Mouse (Mus musculus) neural tube, embryonic 15.5 days (tissue): ENCODE results near the gene Pid1. TPM values are rescaled to one million over a fixed set of nuclear protein-coding genes. Genes with fewer than 3 reads are reported as not detected.
"Not testable (repeated sequence)": the region's sequence is repeated elsewhere in the genome, so short reads cannot be mapped to it uniquely, and the experiment has no call there.

Experiments
- ATAC-seq: fragments of 200-750 bp; cut with Nextera tagmentation; 2 replicates; pipeline ENCODE4 v1.8.0; 2017; ENCODE audit warnings: mild to moderate bottlenecking, moderate TSS enrichment, moderate library complexity; ENCODE audit not compliant: low FRiP score
- H3K27ac ChIP-seq: fragments of 300-500 bp; sonication (generic); replicated peaks from 2 replicates; pipeline ENCODE4 v1.5.1; 2015; ENCODE audit warnings: mild to moderate bottlenecking, inconsistent platforms
- H3K27me3 ChIP-seq: fragments of 300-500 bp; sonication (generic); replicated peaks from 2 replicates; pipeline ENCODE4 v1.6.1; 2015; ENCODE audit warnings: inconsistent platforms
- H3K36me3 ChIP-seq: fragments of 300-500 bp; sonication (generic); 2 replicates; pipeline ENCODE4 v1.6.1; 2015; ENCODE audit warnings: inconsistent platforms
- H3K4me1 ChIP-seq: fragments of 300-500 bp; sonication (generic); 2 replicates; pipeline ENCODE4 v1.6.1; 2015; ENCODE audit warnings: inconsistent platforms
- H3K4me2 ChIP-seq: fragments of 300-500 bp; sonication (generic); 2 replicates; pipeline ENCODE4 v1.6.1; 2015; ENCODE audit warnings: inconsistent platforms, mild to moderate bottlenecking, moderate library complexity
- H3K4me3 ChIP-seq: fragments of 300-500 bp; sonication (generic); replicated peaks from 2 replicates; pipeline ENCODE4 v1.5.1; 2015; ENCODE audit warnings: mild to moderate bottlenecking, inconsistent platforms
- H3K9ac ChIP-seq: fragments of 300-500 bp; sonication (generic); replicated peaks from 2 replicates; pipeline ENCODE4 v1.6.1; 2015; ENCODE audit warnings: mild to moderate bottlenecking, inconsistent platforms
- H3K9me3 ChIP-seq: fragments of 300-500 bp; sonication (generic); replicated peaks from 2 replicates; pipeline ENCODE4 v1.6.1; 2016; ENCODE audit warnings: inconsistent platforms
- WGBS: fragments of 180-500 bp; shearing (Covaris S2); methylation state at CpG from one replicate; pipeline ENCODE4 v1.1.7; 2015; ENCODE audit warnings: mixed read lengths; 5-methylcytosine and 5-hydroxymethylcytosine counted together
- polyA plus RNA-seq: library from polyadenylated mRNA; unstranded; fragments of >200 nt; fragmentation: Nextera tagmentation; extraction: Ambion mirVana; gene quantifications from 2 replicates; pipeline ENCODE4 v1.2.1, GENCODE M21; 2015

The Pid1 gene
- polyA plus RNA-seq, 1 experiment from 2014 or later, result 97.2 TPM

GRCm38 (mm10) chr1:84357216-84357615 lies 6.8 kb downstream of the Pid1 start:
- WGBS, result 96% methylated on average over 5 of the region's 5 CpGs
- no peaks in the 10 kb centered on the region for H3K9me3 ChIP-seq
- no peaks in the 10 kb centered on the region for H3K36me3 ChIP-seq
- H3K9ac ChIP-seq, result no peak overlapping the region
- no peak overlapping the region for H3K4me2 ChIP-seq
- no peak for ATAC-seq
- no peak overlapping the region for H3K4me3 ChIP-seq
- H3K27me3 ChIP-seq, result no peaks in the 10 kb centered on the region
- H3K27ac ChIP-seq, result no peak overlapping the region
- peaks cover 2% of the 10 kb centered on the region; the same call in 1 of the 2 replicates for H3K4me1 ChIP-seq

GRCm38 (mm10) chr1:84350262-84350661 lies 13.7 kb downstream of the Pid1 start:
- H3K4me3 ChIP-seq, result no peak overlapping the region
- WGBS, result 95% methylated on average over 2 of the region's 2 CpGs
- no peak overlapping the region for H3K9ac ChIP-seq
- H3K4me1 ChIP-seq, result no peaks in the 10 kb centered on the region
- no peaks in the 10 kb centered on the region for H3K9me3 ChIP-seq
- no peak for ATAC-seq
- H3K27me3 ChIP-seq, result no peaks in the 10 kb centered on the region
- H3K27ac ChIP-seq, result no peak overlapping the region
- no peak overlapping the region for H3K4me2 ChIP-seq
- H3K36me3 ChIP-seq, result no peaks in the 10 kb centered on the region

- 82% methylated on average over 3 of the region's 3 CpGs for WGBS
- Histone ChIP-seq H3K4me1 (no peaks in the 10 kb centered on the region), H3K9me3 (no peaks in the 10 kb centered on the region), H3K36me3 (no peaks in the 10 kb centered on the region), H3K27ac (no peak overlapping the region), H3K27me3 (no peaks in the 10 kb centered on the region), H3K9ac (no peak overlapping the region), H3K4me3 (no peak overlapping the region), H3K4me2 (no peak overlapping the region)
- ATAC-seq, result no peak
Measured at GRCm38 (mm10) chr1:84347796-84348476, 16.0 kb downstream of the Pid1 start.

GRCm38 (mm10) chr1:84332797-84333196 lies 31.2 kb downstream of the Pid1 start:
- H3K9me3 ChIP-seq, H3K4me3 ChIP-seq, H3K4me1 ChIP-seq, H3K4me2 ChIP-seq, H3K27me3 ChIP-seq, ATAC-seq, H3K27ac ChIP-seq, H3K36me3 ChIP-seq, H3K9ac ChIP-seq: not testable (repeated sequence)
- WGBS, result 28% methylated on average over 3 of the region's 3 CpGs

- not testable (repeated sequence) for H3K4me1 ChIP-seq, H3K9ac ChIP-seq, H3K27ac ChIP-seq, H3K9me3 ChIP-seq, H3K4me2 ChIP-seq, H3K36me3 ChIP-seq, H3K27me3 ChIP-seq, ATAC-seq, H3K4me3 ChIP-seq
- 82% methylated on average over 12 of the region's 12 CpGs for WGBS
Measured at GRCm38 (mm10) chr1:84331861-84332260, 32.1 kb downstream of the Pid1 start.

- WGBS, result 16% methylated on average over 3 of the region's 3 CpGs
- Histone ChIP-seq H3K4me1 (peaks cover 4% of the 10 kb centered on the region; the same call in 1 of the 2 replicates), H3K36me3 (no peaks in the 10 kb centered on the region), H3K9me3 (no peaks in the 10 kb centered on the region), H3K27ac (no peak overlapping the region), H3K4me2 (no peak overlapping the region), H3K4me3 (no peak overlapping the region), H3K27me3 (no peaks in the 10 kb centered on the region), H3K9ac (no peak overlapping the region)
- no peak for ATAC-seq
Measured at GRCm38 (mm10) chr1:84325309-84325708, 38.7 kb downstream of the Pid1 start.

- Histone ChIP-seq H3K4me1 (peaks cover 4% of the 10 kb centered on the region; the same call in 1 of the 2 replicates), H3K4me3 (no peak overlapping the region), H3K27me3 (no peaks in the 10 kb centered on the region), H3K27ac (no peak overlapping the region), H3K36me3 (no peaks in the 10 kb centered on the region), H3K9me3 (no peaks in the 10 kb centered on the region), H3K4me2 (no peak overlapping the region), H3K9ac (no peak overlapping the region)
- ATAC-seq, result no peak
- WGBS, result 50% methylated on average over 4 of the region's 4 CpGs
Measured at GRCm38 (mm10) chr1:84321327-84321726, 42.7 kb downstream of the Pid1 start.

- no peak overlapping the region for H3K27ac ChIP-seq
- H3K4me2 ChIP-seq, result no peak overlapping the region
- no peaks in the 10 kb centered on the region for H3K9me3 ChIP-seq
- no peaks in the 10 kb centered on the region for H3K27me3 ChIP-seq
- H3K4me1 ChIP-seq, result no peaks in the 10 kb centered on the region
- no peaks in the 10 kb centered on the region for H3K36me3 ChIP-seq
- 90% methylated on average over 1 of the region's 1 CpGs for WGBS
- H3K4me3 ChIP-seq, result no peak overlapping the region
- H3K9ac ChIP-seq, result no peak overlapping the region
- ATAC-seq, result no peak
Measured at GRCm38 (mm10) chr1:84318569-84318968, 45.4 kb downstream of the Pid1 start.

GRCm38 (mm10) chr1:84317827-84318226 lies 46.2 kb downstream of the Pid1 start:
- Histone ChIP-seq H3K9me3 (no peaks in the 10 kb centered on the region), H3K9ac (no peak overlapping the region), H3K36me3 (no peaks in the 10 kb centered on the region), H3K27me3 (no peaks in the 10 kb centered on the region), H3K4me3 (no peak overlapping the region), H3K4me2 (no peak overlapping the region), H3K27ac (no peak overlapping the region), H3K4me1 (no peaks in the 10 kb centered on the region)
- no peak for ATAC-seq
- 96% methylated on average over 1 of the region's 1 CpGs for WGBS

GRCm38 (mm10) chr1:84309966-84310460 lies 54.0 kb downstream of the Pid1 start:
- ATAC-seq, result no peak
- no peaks in the 10 kb centered on the region for H3K36me3 ChIP-seq
- no peaks in the 10 kb centered on the region for H3K9me3 ChIP-seq
- no peaks in the 10 kb centered on the region for H3K27me3 ChIP-seq
- 78% methylated on average over 2 of the region's 2 CpGs for WGBS
- H3K27ac ChIP-seq, result no peak overlapping the region
- H3K4me2 ChIP-seq, result no peak overlapping the region
- no peaks in the 10 kb centered on the region for H3K4me1 ChIP-seq
- H3K9ac ChIP-seq, result no peak overlapping the region
- H3K4me3 ChIP-seq, result no peak overlapping the region

GRCm38 (mm10) chr1:84305713-84306421 lies 58.1 kb downstream of the Pid1 start:
- 84% methylated on average over 16 of the region's 16 CpGs for WGBS
- Histone ChIP-seq H3K9me3 (no peaks in the 10 kb centered on the region), H3K27me3 (no peaks in the 10 kb centered on the region), H3K4me1 (no peaks in the 10 kb centered on the region), H3K4me2 (no peak overlapping the region), H3K4me3 (no peak overlapping the region), H3K36me3 (no peaks in the 10 kb centered on the region), H3K9ac (no peak overlapping the region), H3K27ac (no peak overlapping the region)
- no peak for ATAC-seq

GRCm38 (mm10) chr1:84302788-84303187 lies 61.2 kb downstream of the Pid1 start:
- Histone ChIP-seq H3K9ac (no peak overlapping the region), H3K36me3 (no peaks in the 10 kb centered on the region), H3K27ac (no peak overlapping the region), H3K4me1 (no peaks in the 10 kb centered on the region), H3K9me3 (no peaks in the 10 kb centered on the region), H3K4me3 (no peak overlapping the region), H3K27me3 (no peaks in the 10 kb centered on the region), H3K4me2 (no peak overlapping the region)
- 74% methylated on average over 3 of the region's 3 CpGs for WGBS
- ATAC-seq, result no peak
